Mouse (Mus musculus): ENCODE results near the gene Fam207a. TPM values are rescaled to one million over a fixed set of nuclear protein-coding genes. Genes with fewer than 3 reads are reported as not detected.

Fam207a gene
- polyA plus RNA-seq, 1 experiment from 2014 or later = 51.0 TPM

DNA sequence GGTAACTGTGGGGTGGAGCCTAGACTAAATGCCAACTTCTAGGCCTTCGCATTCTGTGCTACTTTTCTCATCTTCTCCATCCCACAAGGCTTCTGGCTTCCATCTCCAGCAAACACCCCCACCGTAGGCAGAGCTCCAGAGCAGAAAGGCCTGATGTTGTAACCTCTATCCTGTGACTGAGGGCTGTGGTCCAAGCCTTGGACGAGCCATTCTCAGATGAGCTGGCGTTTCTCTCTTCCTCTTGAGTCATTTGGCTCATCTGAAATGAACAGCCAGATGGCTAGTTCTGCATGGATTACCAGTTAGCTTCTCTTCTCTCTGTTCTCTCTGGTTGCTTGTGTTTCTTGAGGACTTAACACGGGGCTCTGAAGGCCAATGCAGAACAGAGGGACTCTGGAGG is 29.3 kb upstream of the Fam207a start:
- H3K36me3 ChIP-seq = no peaks in the 10 kb centered on the region
- no peaks in the 10 kb centered on the region for H3K27me3 ChIP-seq
- no peak overlapping the region for H3K4me2 ChIP-seq (replicated peaks)
- 80% methylated on average over 5 of the region's 5 CpGs for WGBS
- H3K4me1 ChIP-seq = no peaks in the 10 kb centered on the region
- H3K4me3 ChIP-seq = no peak overlapping the region
- no peak for ATAC-seq (ENCODE audit: insufficient number of reproducible peaks, insufficient read depth, low FRiP score, low TSS enrichment)
- H3K9me3 ChIP-seq = no peaks in the 10 kb centered on the region
- no peak overlapping the region for H3K9ac ChIP-seq
- no peak overlapping the region for H3K27ac ChIP-seq

DNA sequence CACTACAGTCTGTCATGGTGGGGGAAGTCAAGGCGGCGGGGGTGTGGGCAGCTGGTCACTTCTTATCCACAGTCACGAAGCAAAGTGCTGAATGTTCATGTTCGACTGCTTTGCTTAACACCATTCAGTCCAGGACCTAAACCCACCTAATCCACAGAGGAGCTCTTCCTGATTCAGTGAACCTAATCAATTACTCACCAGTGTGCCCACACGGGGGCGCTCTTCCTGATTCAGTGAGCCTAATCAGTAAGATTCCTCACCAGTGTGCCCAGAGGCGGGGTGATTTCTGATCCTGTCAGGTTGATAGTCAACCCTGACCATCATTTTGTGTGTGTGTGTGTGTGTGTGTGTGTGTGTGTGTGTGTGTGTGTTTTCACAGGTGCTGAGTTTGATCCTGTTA is 27.6 kb upstream of the Fam207a start:
- Histone ChIP-seq H3K4me2 (replicated peaks) (no peak overlapping the region), H3K9ac (no peak overlapping the region), H3K36me3 (no peaks in the 10 kb centered on the region), H3K27me3 (no peaks in the 10 kb centered on the region), H3K27ac (no peak overlapping the region), H3K9me3 (no peaks in the 10 kb centered on the region), H3K4me1 (no peaks in the 10 kb centered on the region), H3K4me3 (no peak overlapping the region)
- 46% methylated on average over 7 of the region's 7 CpGs for WGBS
- no peak for ATAC-seq (ENCODE audit: insufficient number of reproducible peaks, insufficient read depth, low FRiP score, low TSS enrichment)

GRCm38 (mm10) chr10:77541864-77542666 is 26.5 kb upstream of the Fam207a start:
- H3K9ac ChIP-seq = no peak overlapping the region
- no peaks in the 10 kb centered on the region for H3K36me3 ChIP-seq
- WGBS = 78% methylated on average over 10 of the region's 10 CpGs
- no peaks in the 10 kb centered on the region for H3K27me3 ChIP-seq
- no peak overlapping the region for H3K4me2 ChIP-seq (replicated peaks)
- ATAC-seq (ENCODE audit: insufficient number of reproducible peaks, insufficient read depth, low FRiP score, low TSS enrichment) = no peak
- no peak overlapping the region for H3K4me3 ChIP-seq
- H3K27ac ChIP-seq = no peak overlapping the region
- H3K9me3 ChIP-seq = no peaks in the 10 kb centered on the region
- H3K4me1 ChIP-seq = no peaks in the 10 kb centered on the region

GRCm38 (mm10) chr10:77540576-77541102 is 25.1 kb upstream of the Fam207a start:
- ATAC-seq (ENCODE audit: insufficient number of reproducible peaks, insufficient read depth, low FRiP score, low TSS enrichment) = no peak
- Histone ChIP-seq H3K4me1 (no peaks in the 10 kb centered on the region), H3K4me3 (no peak overlapping the region), H3K9me3 (no peaks in the 10 kb centered on the region), H3K4me2 (replicated peaks) (no peak overlapping the region), H3K27me3 (no peaks in the 10 kb centered on the region), H3K9ac (no peak overlapping the region), H3K27ac (no peak overlapping the region), H3K36me3 (no peaks in the 10 kb centered on the region)
- WGBS = 83% methylated on average over 4 of the region's 4 CpGs

DNA sequence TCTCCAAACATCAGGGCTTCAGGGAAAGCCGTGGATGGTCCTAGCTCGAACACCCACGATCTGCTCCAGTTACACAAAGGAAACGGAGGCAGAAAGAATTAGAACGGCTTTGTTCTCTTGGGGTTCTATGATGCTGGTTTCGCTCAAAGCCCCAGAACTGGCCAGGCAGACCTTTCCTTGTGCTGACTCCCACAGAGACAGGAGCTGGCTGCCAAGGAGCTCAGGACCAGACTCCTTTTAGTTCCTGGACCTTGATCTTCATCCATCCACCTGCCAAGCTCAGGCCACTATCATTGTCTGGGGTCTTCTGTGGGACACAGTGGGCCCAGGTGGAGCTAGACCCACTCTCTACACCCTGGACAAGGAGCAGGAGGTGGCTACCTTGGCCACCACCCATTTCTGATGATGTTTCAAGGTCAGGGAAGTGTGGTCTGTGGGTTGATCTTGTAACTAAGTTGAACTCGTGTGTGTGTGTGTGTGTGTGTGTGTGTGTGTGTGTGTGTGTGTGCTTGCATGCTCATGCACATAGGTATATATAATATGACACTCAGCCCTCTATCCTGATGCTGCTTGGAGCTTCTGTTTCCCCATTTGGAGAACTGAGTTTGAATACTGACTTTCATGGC is 23.8 kb upstream of the Fam207a start:
- Histone ChIP-seq H3K27me3 (no peaks in the 10 kb centered on the region), H3K9me3 (no peaks in the 10 kb centered on the region), H3K4me1 (no peaks in the 10 kb centered on the region), H3K36me3 (no peaks in the 10 kb centered on the region), H3K4me2 (replicated peaks) (no peak overlapping the region), H3K4me3 (no peak overlapping the region), H3K9ac (no peak overlapping the region), H3K27ac (no peak overlapping the region)
- 84% methylated on average over 7 of the region's 7 CpGs for WGBS
- ATAC-seq (ENCODE audit: insufficient number of reproducible peaks, insufficient read depth, low FRiP score, low TSS enrichment) = no peak

DNA sequence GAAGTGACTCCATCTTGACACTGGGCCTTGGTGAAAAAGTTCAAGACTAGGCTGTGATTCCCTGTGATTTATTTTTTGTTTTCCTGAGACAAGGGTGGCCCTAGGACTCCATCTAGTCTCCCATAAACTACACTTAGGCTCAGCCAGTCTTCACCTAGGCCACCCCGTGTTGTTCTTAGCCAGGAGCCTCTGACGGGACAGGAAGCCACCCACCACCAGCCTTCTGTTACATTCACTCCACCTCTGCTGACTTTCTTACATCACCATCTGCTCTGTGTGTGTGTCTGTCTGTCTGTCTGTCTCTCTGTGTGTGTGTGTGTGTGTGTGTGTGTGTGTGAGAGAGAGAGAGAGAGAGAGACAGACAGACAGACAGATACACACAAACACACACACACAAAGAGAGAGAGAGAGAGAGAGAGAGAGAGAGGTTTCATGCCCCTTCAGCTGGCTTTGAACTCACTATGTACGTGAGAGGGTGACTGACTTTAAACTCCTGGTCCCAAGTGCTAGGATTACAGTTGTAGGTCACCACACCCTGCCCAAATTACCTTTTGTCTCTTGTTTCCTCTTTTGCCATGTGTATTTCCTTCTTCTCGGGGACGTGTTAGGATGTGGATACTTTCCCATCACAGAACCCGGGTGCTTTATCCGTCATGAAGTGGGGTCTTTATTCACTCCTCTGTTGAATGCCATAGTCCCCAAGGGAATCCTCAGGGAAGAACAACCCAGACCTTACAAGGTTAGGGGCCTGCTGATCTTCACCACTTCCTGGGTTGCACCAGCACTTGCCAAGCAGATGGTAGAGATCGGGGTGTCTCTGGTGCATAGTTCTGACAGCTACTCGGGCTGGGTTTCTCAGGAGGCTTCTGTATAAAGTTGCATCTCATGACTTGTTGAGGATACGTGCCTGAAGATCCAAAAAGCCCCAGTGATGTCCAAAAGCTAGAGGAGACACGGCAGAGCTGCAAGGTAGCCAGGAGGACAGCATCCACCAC is 21.9 kb upstream of the Fam207a start:
- Histone ChIP-seq H3K9ac (no peak overlapping the region), H3K4me2 (replicated peaks) (no peak overlapping the region), H3K9me3 (no peaks in the 10 kb centered on the region), H3K4me3 (no peak overlapping the region), H3K4me1 (no peaks in the 10 kb centered on the region), H3K27ac (no peak overlapping the region), H3K36me3 (no peaks in the 10 kb centered on the region), H3K27me3 (no peaks in the 10 kb centered on the region)
- no peak for ATAC-seq (ENCODE audit: insufficient number of reproducible peaks, insufficient read depth, low FRiP score, low TSS enrichment)
- 79% methylated on average over 11 of the region's 11 CpGs for WGBS

GRCm38 (mm10) chr10:77536727-77537126 is 21.1 kb upstream of the Fam207a start:
- Histone ChIP-seq H3K4me2 (replicated peaks) (no peak overlapping the region), H3K9me3 (no peaks in the 10 kb centered on the region), H3K4me1 (no peaks in the 10 kb centered on the region), H3K27ac (no peak overlapping the region), H3K4me3 (no peak overlapping the region), H3K36me3 (no peaks in the 10 kb centered on the region), H3K27me3 (no peaks in the 10 kb centered on the region), H3K9ac (no peak overlapping the region)
- ATAC-seq (ENCODE audit: insufficient number of reproducible peaks, insufficient read depth, low FRiP score, low TSS enrichment) = no peak
- WGBS = 76% methylated on average over 8 of the region's 8 CpGs

- Histone ChIP-seq H3K27ac (no peak overlapping the region), H3K27me3 (no peaks in the 10 kb centered on the region), H3K9ac (no peak overlapping the region), H3K4me2 (replicated peaks) (no peak overlapping the region), H3K9me3 (no peaks in the 10 kb centered on the region), H3K36me3 (no peaks in the 10 kb centered on the region), H3K4me3 (no peak overlapping the region), H3K4me1 (0 out of 2 replicates have a peak, but pooled peaks cover 3% of the 10 kb centered on the region)
- ATAC-seq (ENCODE audit: insufficient number of reproducible peaks, insufficient read depth, low FRiP score, low TSS enrichment) = no peak
- 80% methylated on average over 1 of the region's 1 CpGs for WGBS
Observed at GRCm38 (mm10) chr10:77532020-77532413, 16.4 kb upstream of the Fam207a start.

DNA sequence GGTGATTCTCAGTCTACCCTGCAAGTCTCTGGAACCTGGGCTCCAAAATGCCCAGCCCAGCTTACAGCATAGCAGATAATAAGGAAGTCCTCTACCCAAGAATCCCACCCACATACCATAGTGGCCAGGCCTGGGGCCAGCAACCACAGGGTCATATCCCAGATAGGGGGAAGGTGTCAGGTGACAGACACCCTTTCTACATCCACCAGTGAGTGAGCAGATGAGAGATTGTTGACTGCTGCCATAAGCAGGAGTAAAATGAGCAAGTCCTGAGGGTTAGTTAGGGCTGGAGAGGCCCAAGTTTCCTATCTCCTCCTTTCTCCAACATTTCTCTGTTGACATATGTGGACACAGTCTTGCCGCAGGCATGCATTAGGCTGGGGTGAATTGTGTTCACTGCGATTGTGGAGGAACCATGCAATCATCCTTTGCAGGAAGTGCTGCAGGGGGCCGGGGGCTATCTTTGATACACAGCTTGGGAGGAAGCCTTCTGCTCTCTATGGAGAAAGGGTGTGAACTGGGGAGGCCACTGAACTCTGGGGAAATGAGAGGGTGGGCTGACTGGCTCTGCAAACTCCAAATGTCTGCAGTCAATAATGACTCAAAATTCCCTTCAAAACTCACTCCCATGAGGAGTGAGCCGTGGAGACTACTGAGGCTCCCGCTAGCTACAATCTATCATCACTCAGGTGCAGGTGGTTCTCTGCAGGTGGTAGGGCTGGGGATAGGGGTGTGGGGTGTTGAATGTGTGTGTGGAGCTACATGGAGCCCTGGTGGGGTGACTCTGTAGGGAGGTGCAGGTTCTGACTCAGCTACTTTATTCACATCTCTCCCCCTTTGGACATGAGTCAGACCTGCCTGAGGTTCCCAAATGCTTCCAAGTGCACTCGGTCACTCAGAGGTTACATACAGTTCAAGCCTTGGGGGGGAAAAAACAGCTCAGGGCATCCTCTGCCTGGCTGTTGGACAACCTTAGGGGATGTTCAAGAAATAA is 15.7 kb upstream of the Fam207a start:
- no peak overlapping the region for H3K9ac ChIP-seq
- H3K36me3 ChIP-seq = no peaks in the 10 kb centered on the region
- H3K4me2 ChIP-seq (replicated peaks) = no peak overlapping the region
- no peak for ATAC-seq (ENCODE audit: insufficient number of reproducible peaks, insufficient read depth, low FRiP score, low TSS enrichment)
- no peaks in the 10 kb centered on the region for H3K9me3 ChIP-seq
- H3K4me1 ChIP-seq = 0 out of 2 replicates have a peak, but pooled peaks cover 3% of the 10 kb centered on the region
- WGBS = 77% methylated on average over 6 of the region's 6 CpGs
- H3K27ac ChIP-seq = no peak overlapping the region
- H3K4me3 ChIP-seq = no peak overlapping the region
- no peaks in the 10 kb centered on the region for H3K27me3 ChIP-seq

- H3K27me3 ChIP-seq = no peaks in the 10 kb centered on the region
- ATAC-seq (ENCODE audit: insufficient number of reproducible peaks, insufficient read depth, low FRiP score, low TSS enrichment) = no peak
- no peak within 1 kb of the TSS for H3K27ac ChIP-seq
- WGBS = 70% methylated on average over 9 of the region's 9 CpGs
- no peaks in the 10 kb centered on the region for H3K36me3 ChIP-seq
- H3K4me2 ChIP-seq (replicated peaks) = no peak within 1 kb of the TSS
- no peaks in the 10 kb centered on the region for H3K9me3 ChIP-seq
- no peak within 1 kb of the TSS for H3K9ac ChIP-seq
- H3K4me1 ChIP-seq = 0 out of 2 replicates have a peak, but pooled peaks cover 3% of the 10 kb centered on the region
- no peak within 1 kb of the TSS for H3K4me3 ChIP-seq
Observed at GRCm38 (mm10) chr10:77530140-77530539, 14.6 kb upstream of the Fam207a start, which contains the start of gene Itgb2. TSS of gene Itgb2 (plus strand) at chr10:77530252.

All from embryonic facial prominence, embryonic 12.5 days (tissue).